In the genomic region with DNA sequence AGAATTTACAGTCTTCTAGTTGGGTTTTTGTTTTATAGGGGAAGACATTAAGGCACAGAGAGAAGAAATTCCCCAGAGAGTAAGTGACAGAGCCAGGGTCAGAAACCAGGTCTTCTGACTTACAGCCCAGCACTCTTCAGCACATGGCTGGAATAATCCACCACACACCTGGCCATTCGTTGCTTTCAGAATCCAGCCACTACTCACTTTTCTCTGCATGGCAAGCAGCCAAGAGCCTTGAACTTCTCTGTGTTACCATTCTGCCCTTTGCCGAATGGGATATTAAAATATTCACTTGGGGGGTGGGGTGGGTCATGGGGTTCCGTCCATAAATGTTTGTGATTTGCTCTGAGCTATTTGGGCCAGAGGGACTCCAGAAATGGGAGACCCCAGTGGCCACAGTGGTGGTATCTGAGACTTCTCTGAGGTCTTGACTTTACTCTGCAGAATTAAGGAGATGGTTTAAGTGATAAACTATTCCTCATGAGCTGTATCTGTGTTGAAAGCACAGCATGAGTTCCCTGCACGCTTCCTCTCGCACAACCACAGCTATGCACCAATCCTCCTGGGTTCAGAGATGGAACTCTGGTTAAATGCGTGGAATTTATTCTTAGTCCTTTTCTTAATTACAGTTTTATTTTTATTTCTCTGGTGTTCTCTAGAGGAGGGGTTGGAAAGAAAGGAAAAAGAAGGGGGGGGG, we compare ENCODE assay signal across 14 mouse cellular contexts.
A peak's percentile ranks its signal among the peaks of the same experiment; 100 is the strongest.
DNase-seq lines count a peak whose midpoint lies in the region; ATAC-seq and TF ChIP-seq lines count a peak whose summit lies in the region.
"Had no signal": no experiment of that assay in that cellular context is flagged by ENCODE, and none has a peak within 500 bp of the region (broad histone marks: within the 10 kb centered on the region; RNA-seq: fewer than 3 reads in every experiment).

No protein-coding gene starts in this region.

- no peak overlapping the region for H3K9ac ChIP-seq in embryonic facial prominence, embryonic 11.5 days (replicated peaks; ENCODE audit: low read length)
- H3K9ac ChIP-seq in limb, embryonic 11.5 days (ENCODE audit: low read length): no peak overlapping the region
- H3K9ac ChIP-seq in limb, embryonic 13.5 days: no peak overlapping the region
- no peak overlapping the region for H3K9ac ChIP-seq in midbrain, embryonic 11.5 days (ENCODE audit: low read length)
- H3K9ac ChIP-seq: heart, embryonic 12.5 days; liver, embryonic 13.5 days; midbrain, embryonic 15.5 days had no signal

- H3K9me3 ChIP-seq in embryonic facial prominence, embryonic 11.5 days (replicated peaks; ENCODE audit: control insufficient read depth, low read length): no peaks in the 10 kb centered on the region
- no peaks in the 10 kb centered on the region for H3K9me3 ChIP-seq in embryonic facial prominence, embryonic 10.5 days
- H3K9me3 ChIP-seq in limb, embryonic 11.5 days (ENCODE audit: control insufficient read depth, low read length): no peaks in the 10 kb centered on the region
- no peaks in the 10 kb centered on the region for H3K9me3 ChIP-seq in limb, embryonic 10.5 days (replicated peaks)
- no peaks in the 10 kb centered on the region for H3K9me3 ChIP-seq in limb, embryonic 13.5 days
- no peaks in the 10 kb centered on the region for H3K9me3 ChIP-seq in midbrain, embryonic 11.5 days (ENCODE audit: control insufficient read depth, low read length)
- H3K9me3 ChIP-seq: heart, embryonic 12.5 days; liver, embryonic 13.5 days; midbrain, embryonic 15.5 days had no signal

- H3K36me3 ChIP-seq in embryonic facial prominence, embryonic 11.5 days (replicated peaks; ENCODE audit: control insufficient read depth, insufficient read depth, low read depth, low read length): no peaks in the 10 kb centered on the region
- H3K36me3 ChIP-seq in embryonic facial prominence, embryonic 10.5 days (replicated peaks): no peaks in the 10 kb centered on the region
- H3K36me3 ChIP-seq in limb, embryonic 11.5 days (ENCODE audit: control insufficient read depth, insufficient read depth, low read length): no peaks in the 10 kb centered on the region
- no peaks in the 10 kb centered on the region for H3K36me3 ChIP-seq in limb, embryonic 10.5 days
- H3K36me3 ChIP-seq in limb, embryonic 13.5 days: no peaks in the 10 kb centered on the region
- no peaks in the 10 kb centered on the region for H3K36me3 ChIP-seq in midbrain, embryonic 11.5 days (ENCODE audit: control insufficient read depth, insufficient read depth, low read length)
- H3K36me3 ChIP-seq: heart, embryonic 12.5 days; liver, embryonic 13.5 days; midbrain, embryonic 15.5 days had no signal

- H3K27me3 ChIP-seq in embryonic facial prominence, embryonic 11.5 days (ENCODE audit: control insufficient read depth, insufficient read depth, low read length): no peaks in the 10 kb centered on the region
- H3K27me3 ChIP-seq in embryonic facial prominence, embryonic 10.5 days (replicated peaks; ENCODE audit: low read depth, poor library complexity, severe bottlenecking): no peaks in the 10 kb centered on the region
- H3K27me3 ChIP-seq in limb, embryonic 11.5 days (ENCODE audit: control insufficient read depth, insufficient read depth, low read length): no peaks in the 10 kb centered on the region
- no peaks in the 10 kb centered on the region for H3K27me3 ChIP-seq in limb, embryonic 10.5 days (ENCODE audit: low read depth, poor library complexity, severe bottlenecking)
- H3K27me3 ChIP-seq in limb, embryonic 13.5 days: no peaks in the 10 kb centered on the region
- H3K27me3 ChIP-seq in midbrain, embryonic 11.5 days (ENCODE audit: control insufficient read depth, insufficient read depth, low read length): no peaks in the 10 kb centered on the region
- H3K27me3 ChIP-seq: heart, embryonic 12.5 days; liver, embryonic 13.5 days; midbrain, embryonic 15.5 days had no signal

- no peak overlapping the region for H3K4me2 ChIP-seq in embryonic facial prominence, embryonic 11.5 days (ENCODE audit: low read depth, low read length)
- H3K4me2 ChIP-seq in limb, embryonic 11.5 days (ENCODE audit: low read depth, severe bottlenecking): no peak overlapping the region
- 0 out of 2 replicates have a peak overlapping the region, but pooled peaks have one; percentile 9 for H3K4me2 ChIP-seq in limb, embryonic 13.5 days (replicated peaks)
- no peak overlapping the region for H3K4me2 ChIP-seq in midbrain, embryonic 11.5 days
- H3K4me2 ChIP-seq: heart, embryonic 12.5 days; liver, embryonic 13.5 days; midbrain, embryonic 15.5 days had no signal

- 61% methylated on average over 6 of the region's 6 CpGs for WGBS in embryonic facial prominence, embryonic 11.5 days
- WGBS in embryonic facial prominence, embryonic 10.5 days: 71% methylated on average over 6 of the region's 6 CpGs
- 80% methylated on average over 6 of the region's 6 CpGs for WGBS in limb, embryonic 11.5 days
- 91% methylated on average over 6 of the region's 6 CpGs for WGBS in limb, embryonic 10.5 days
- 27% methylated on average over 6 of the region's 6 CpGs for WGBS in limb, embryonic 13.5 days
- 73% methylated on average over 6 of the region's 6 CpGs for WGBS in midbrain, embryonic 11.5 days

- no peak for TF ChIP-seq POLR2A in embryonic fibroblast, embryonic 13.5 days (IDR thresholded peaks at IDR 0.05; ENCODE audit: low read depth, low read length)

- ATAC-seq in embryonic facial prominence, embryonic 11.5 days (replicated peaks; ENCODE audit: insufficient number of reproducible peaks, low FRiP score, low TSS enrichment, low read depth): no peak
- ATAC-seq in limb, embryonic 11.5 days (ENCODE audit: insufficient number of reproducible peaks, low FRiP score, low TSS enrichment, low read depth): 0 out of 2 replicates have a peak, but pooled peaks have one; percentile 31
- peak; percentile 71 for ATAC-seq in limb, embryonic 13.5 days (ENCODE audit: low FRiP score, low read depth)
- no peak for ATAC-seq in midbrain, embryonic 11.5 days (ENCODE audit: low FRiP score)
- ATAC-seq: forebrain, embryonic 14.5 days; hindbrain, postnatal 0 days; midbrain, embryonic 15.5 days had no signal

- no peak for TF ChIP-seq CTCF in embryonic fibroblast, embryonic 13.5 days (IDR thresholded peaks at IDR 0.05; ENCODE audit: borderline replicate concordance, insufficient read depth, low read length)

- H3K27ac ChIP-seq in embryonic facial prominence, embryonic 11.5 days (replicated peaks; ENCODE audit: low read depth, low read length): no peak overlapping the region
- H3K27ac ChIP-seq in embryonic facial prominence, embryonic 10.5 days (replicated peaks): no peak overlapping the region
- no peak overlapping the region for H3K27ac ChIP-seq in limb, embryonic 11.5 days (replicated peaks; ENCODE audit: low read depth, low read length)
- H3K27ac ChIP-seq in limb, embryonic 10.5 days: no peak overlapping the region
- H3K27ac ChIP-seq in embryonic fibroblast, embryonic 13.5 days (ENCODE audit: insufficient read depth, low read length): peak overlapping the region; percentile 56
- H3K27ac ChIP-seq in limb, embryonic 13.5 days: no peak overlapping the region
- no peak overlapping the region for H3K27ac ChIP-seq in midbrain, embryonic 11.5 days (ENCODE audit: low read depth, low read length)
- H3K27ac ChIP-seq: hindbrain, postnatal 0 days; liver, embryonic 13.5 days; midbrain, embryonic 15.5 days had no signal

- H3K4me3 ChIP-seq in embryonic facial prominence, embryonic 11.5 days (ENCODE audit: low read depth, low read length): no peak overlapping the region
- no peak overlapping the region for H3K4me3 ChIP-seq in embryonic facial prominence, embryonic 10.5 days
- no peak overlapping the region for H3K4me3 ChIP-seq in limb, embryonic 11.5 days (ENCODE audit: low read depth, low read length)
- no peak overlapping the region for H3K4me3 ChIP-seq in limb, embryonic 10.5 days
- no peak overlapping the region for H3K4me3 ChIP-seq in embryonic fibroblast, embryonic 13.5 days (ENCODE audit: insufficient read depth, low read length)
- no peak overlapping the region for H3K4me3 ChIP-seq in limb, embryonic 13.5 days
- H3K4me3 ChIP-seq in midbrain, embryonic 11.5 days (ENCODE audit: low read depth, low read length): no peak overlapping the region
- H3K4me3 ChIP-seq: erythroblast, embryonic 14.5 days; heart, embryonic 12.5 days; liver, embryonic 13.5 days; midbrain, embryonic 15.5 days had no signal

- DNase-seq in embryonic facial prominence, embryonic 11.5 days (ENCODE audit: low spot score): peak; percentile 6
- DNase-seq in embryonic facial prominence, embryonic 10.5 days (ENCODE audit: low spot score): no peak
- DNase-seq in limb, embryonic 11.5 days (ENCODE audit: low spot score): no peak
- DNase-seq in limb, embryonic 10.5 days (ENCODE audit: low spot score): no peak
- DNase-seq in midbrain, embryonic 11.5 days (ENCODE audit: low spot score, missing footprints): no peak
- DNase-seq: cerebellum, adult 18-20 months; liver, embryonic 13.5 days had no signal

- no peaks in the 10 kb centered on the region for H3K4me1 ChIP-seq in embryonic facial prominence, embryonic 11.5 days (ENCODE audit: control insufficient read depth, insufficient read depth, low read length)
- H3K4me1 ChIP-seq in embryonic facial prominence, embryonic 10.5 days: no peaks in the 10 kb centered on the region
- no peaks in the 10 kb centered on the region for H3K4me1 ChIP-seq in limb, embryonic 11.5 days (ENCODE audit: control insufficient read depth, insufficient read depth, low read length)
- H3K4me1 ChIP-seq in limb, embryonic 10.5 days: no peaks in the 10 kb centered on the region
- H3K4me1 ChIP-seq in embryonic fibroblast, embryonic 13.5 days (ENCODE audit: control insufficient read depth, insufficient read depth, low read length): peaks cover 3% of the 10 kb centered on the region; the same call in 1 of the 2 replicates
- H3K4me1 ChIP-seq in limb, embryonic 13.5 days: peaks cover 12% of the 10 kb centered on the region; the same call in 1 of the 2 replicates
- H3K4me1 ChIP-seq in midbrain, embryonic 11.5 days (ENCODE audit: control insufficient read depth, insufficient read depth, low read length): no peaks in the 10 kb centered on the region
- H3K4me1 ChIP-seq: heart, embryonic 12.5 days; liver, embryonic 13.5 days; midbrain, embryonic 15.5 days had no signal

Comparison
In these comparisons a context has a peak if more than half of its experiments do, and no peak if none do; other contexts are left out.
1. ATAC-seq: peak in limb, embryonic 11.5 days (single experiment) and limb, embryonic 13.5 days (single experiment); none in embryonic facial prominence, embryonic 11.5 days (single experiment) and midbrain, embryonic 11.5 days (single experiment).